Mouse (Mus musculus): ENCODE measurements around the gene Phtf2. TPM values are rescaled to one million over a fixed set of nuclear protein-coding genes. Genes with fewer than 3 reads are reported as not detected.
"Not testable (repeated sequence)": the region's sequence is repeated elsewhere in the genome, so short reads cannot be mapped to it uniquely, and the experiment has no call there.

The Phtf2 gene
- total RNA-seq, 4 experiments from 2014 or later, result 10.7 to 13.8 (median 11.3) TPM

DNA sequence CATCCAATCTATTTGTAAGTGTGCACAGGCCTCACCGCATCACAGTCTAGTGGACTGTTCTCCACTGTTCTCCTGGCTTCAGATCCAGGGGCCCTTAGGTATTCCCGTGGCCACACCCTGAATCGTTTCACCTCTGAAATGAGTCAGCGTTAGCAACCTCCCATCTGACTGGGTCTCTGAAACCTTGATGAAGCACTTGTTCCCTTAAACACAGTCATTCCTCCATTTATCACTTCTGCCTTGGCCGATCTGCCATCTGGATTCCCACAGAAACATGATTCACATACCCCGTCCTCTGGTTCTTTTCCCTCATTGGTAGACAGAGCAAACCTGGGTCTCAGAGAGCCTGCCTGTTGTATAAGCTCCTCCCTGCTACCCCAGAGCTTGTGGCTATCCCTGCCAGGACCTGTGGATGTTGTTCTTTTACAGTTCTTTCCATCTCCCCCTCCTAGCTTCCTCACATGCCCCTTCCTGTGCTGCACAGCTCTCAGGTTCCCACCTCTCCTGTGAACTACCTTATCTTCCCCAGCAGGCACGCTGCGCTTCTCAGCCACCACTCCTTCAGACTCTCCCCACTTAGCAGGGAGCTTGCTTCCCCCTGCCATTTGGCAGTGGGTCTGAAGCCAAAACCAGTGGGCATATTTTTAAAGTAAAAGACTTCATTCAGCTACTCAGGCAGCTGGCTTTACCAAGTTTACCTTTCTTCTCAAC, 103.5 kb downstream of the Phtf2 start:
- DNase-seq (ENCODE audit: low spot score in 2 of 2), result no peak

DNA sequence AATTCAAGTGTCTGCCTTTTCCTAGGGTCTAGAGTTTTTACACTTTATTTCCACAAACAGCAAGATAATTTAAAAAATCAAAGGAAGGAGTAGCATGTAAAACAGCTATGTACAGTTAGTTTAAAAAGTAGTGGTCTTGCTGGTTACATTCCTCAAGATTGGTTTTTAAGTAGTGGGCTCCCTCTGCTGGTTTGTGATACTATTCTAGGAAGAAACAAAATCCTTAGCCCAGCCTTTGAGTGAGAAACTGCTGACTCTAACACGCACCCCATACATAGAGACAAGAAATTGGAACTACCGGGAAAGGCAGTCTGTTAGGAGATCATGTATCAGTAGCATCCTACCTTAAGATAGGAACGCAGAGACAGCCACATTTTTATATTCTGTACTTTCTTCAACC, 108.6 kb downstream of the Phtf2 start:
- peak in 1 of 2 experiments; percentile 14 for DNase-seq (ENCODE audit: low spot score in 2 of 2)

DNA sequence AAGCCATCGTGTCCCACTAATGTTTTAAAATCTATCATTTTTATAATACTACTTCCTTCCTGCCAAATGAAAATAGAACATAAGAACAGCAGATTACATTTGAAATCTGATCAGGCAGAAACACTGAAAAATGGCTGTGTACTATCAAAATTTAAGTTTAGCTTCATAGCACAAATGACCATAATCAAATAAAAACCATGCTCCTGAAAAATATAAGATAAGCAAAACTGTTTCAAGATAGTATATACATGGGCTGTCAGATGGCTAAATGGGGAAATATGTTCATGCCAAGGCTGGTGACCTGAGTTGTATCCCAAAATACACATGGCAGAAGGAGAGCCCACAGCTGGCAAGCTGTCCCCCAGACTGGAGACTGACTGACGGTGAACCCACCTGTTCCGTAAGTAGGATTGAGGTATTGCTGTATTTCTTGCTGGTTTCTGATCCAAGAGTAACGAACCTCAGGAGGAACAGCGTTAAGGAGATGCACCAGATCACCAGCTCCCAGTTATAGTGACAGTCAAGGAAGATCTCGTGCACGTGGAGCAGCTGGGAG, 116.5 kb downstream of the Phtf2 start:
- DNase-seq (ENCODE audit: low spot score in 2 of 2), result no peak

DNA sequence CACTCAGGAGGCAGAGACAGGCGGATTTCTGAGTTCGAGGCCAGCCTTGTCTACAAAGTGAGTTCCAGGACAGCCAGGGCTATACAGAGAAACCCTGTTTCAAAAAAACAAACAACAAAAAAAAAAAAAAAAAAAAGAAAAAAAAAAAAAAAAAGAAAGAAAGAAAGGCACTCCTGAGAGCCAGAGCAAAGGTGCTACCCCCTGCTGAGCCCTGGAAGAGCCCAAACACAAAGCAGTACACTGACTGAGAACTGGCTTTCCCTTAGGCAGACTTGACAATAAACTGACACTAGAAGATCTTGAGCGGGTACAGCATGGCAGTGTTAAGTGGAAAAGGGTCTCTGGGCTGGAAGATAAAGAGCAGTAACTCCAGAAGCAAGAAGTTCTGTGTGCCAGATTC, 119.5 kb downstream of the Phtf2 start:
- not testable (repeated sequence) for DNase-seq (ENCODE audit: low spot score in 2 of 2)

DNA sequence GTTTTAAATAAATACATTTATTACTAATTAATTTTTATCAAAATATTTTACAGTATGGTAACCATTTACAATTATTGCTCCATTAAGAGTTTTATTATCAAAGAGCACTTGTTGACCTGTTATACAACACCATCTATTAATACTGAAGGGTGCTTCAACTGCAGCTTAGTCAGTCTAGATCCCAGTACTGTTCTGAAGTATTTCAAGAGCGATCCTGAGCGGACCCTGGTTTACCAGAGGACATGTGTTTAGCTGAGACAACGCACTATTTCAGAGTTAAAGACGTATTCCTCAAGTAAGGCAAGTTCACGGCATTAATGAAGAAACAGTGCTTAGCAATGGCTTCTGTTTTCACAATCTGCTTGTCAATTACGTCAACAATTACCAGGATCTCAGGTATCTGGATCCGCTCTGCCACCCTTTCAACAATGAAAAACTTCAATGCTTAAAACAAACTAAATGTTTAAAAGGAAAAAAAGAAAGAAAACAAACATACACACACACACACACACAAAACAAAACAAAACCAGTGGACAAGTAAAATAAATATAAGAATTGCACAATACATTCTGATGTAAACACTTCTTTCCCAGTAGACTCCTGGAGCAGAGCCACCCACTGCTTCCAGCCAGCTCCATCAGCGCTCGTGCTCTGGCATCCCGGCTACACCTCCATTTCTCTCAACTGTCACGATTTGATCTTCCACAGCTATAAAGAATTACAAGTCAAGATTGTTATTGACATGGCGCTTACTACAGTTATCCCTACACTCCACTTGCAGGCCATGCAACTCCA, 121.4 kb downstream of the Phtf2 start:
- DNase-seq (ENCODE audit: low spot score in 2 of 2), result no peak

- no peak for DNase-seq (ENCODE audit: low spot score in 2 of 2)
These were observed 122.2 kb downstream of the Phtf2 start for GRCm38 (mm10) chr5:20759771-20760170.

DNA sequence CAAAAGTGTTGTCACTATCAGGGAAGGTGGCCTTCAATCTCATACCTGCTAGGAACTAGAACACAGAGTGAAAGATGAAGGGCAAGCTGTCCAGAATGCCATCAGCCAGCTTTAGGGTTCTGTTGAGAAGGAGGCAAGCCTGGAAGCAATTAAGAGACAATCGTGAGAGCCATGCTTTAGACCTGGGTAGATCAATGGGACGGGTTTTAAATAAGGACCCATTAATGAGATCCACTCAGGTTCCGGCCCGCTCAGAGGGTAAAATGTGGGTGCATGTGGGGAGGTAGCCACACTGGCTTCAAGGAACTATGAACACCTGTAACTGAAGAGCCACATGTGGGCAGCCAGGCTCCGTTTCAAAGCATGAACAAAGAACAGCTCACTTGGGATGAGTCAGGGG, 128.0 kb downstream of the Phtf2 start:
- no peak for DNase-seq (ENCODE audit: low spot score in 2 of 2)

GRCm38 (mm10) chr5:20753096-20753495, 128.8 kb downstream of the Phtf2 start:
- no peak for DNase-seq (ENCODE audit: low spot score in 2 of 2)

DNA sequence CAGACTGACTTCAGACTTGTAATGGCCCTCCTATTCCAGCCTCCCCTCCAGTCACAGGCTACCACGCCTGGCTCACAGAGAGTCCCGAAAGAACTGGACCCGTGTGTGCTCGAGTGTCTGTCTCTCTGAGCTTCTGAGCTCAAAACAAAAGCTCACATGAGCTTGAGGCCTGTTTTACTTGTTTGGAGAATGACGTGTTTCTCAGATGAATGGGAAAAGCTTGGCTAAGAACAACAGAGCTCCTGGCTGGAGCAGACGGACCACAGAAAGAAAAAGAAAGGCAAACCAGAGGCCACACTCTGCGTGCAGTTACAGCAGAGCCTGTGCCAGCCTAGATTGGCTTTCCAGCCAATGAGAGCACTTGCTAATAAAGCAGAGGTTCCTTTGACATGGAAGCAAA, 130.2 kb downstream of the Phtf2 start:
- no peak for DNase-seq (ENCODE audit: low spot score in 2 of 2)

DNA sequence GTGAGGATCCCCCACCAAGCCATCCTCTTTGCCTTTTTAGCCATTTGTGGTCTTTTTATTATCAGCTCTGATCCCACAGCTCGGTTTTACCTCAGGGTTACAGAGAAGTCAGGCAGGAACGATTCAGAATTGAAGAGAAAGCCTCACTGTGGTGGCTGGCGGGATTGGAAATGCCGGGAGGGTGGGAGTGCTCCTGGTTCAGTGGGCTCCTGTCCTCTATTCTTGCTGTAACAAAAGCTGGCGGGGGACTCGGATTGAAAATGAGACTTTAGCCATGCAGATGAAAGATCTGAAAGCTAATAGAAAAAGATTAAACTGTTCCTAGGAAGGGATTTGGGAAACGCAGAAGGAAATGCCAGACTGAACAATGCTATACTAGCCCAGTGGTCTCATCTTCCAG, 130.9 kb downstream of the Phtf2 start:
- DNase-seq (ENCODE audit: low spot score in 2 of 2), result no peak

- no peak for DNase-seq (ENCODE audit: low spot score in 2 of 2)
These were observed 132.4 kb downstream of the Phtf2 start for GRCm38 (mm10) chr5:20749535-20749934.

- DNase-seq (ENCODE audit: low spot score in 2 of 2), result no peak
These were observed 133.1 kb downstream of the Phtf2 start for GRCm38 (mm10) chr5:20748856-20749255.

DNA sequence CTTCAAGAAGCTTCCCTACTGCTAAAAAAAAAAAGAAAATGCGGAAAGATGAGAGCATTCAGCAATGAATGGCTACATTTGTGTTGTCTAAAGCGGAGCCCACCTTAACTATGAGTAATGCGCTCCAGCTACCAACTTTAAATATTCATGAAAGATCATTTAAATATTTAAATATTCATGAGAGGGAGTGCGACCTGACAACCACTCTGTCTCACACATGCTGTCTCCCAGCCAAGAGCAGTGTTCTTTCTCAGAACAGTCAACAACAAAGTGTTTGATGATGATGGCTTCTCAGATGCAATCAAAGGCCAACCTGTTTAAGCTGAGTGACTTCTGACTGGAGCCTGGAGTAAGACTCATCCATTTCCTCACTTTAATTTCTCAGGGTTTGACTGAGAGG, 133.8 kb downstream of the Phtf2 start:
- DNase-seq (ENCODE audit: low spot score in 2 of 2), result no peak

DNA sequence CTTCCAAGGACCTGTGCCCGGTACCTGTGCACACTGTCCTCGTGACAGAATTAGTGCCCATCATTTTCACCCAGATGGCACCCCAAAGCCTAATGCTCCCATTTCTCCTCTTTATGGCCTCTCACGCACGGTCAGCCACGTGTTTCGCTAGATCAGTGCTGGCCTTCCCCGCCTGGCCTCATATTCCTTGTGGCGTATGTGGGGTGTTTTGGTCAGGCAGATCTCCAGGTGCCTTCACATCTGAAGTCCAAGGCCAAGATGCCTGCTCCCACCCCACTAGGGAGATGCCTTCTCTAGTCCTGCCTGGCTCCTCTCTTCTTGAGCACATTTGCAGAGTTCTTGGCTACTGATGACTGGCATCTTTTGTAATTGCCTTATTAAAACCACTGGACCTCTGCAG, 140.0 kb downstream of the Phtf2 start:
- no peak for DNase-seq (ENCODE audit: low spot score in 2 of 2)

DNA sequence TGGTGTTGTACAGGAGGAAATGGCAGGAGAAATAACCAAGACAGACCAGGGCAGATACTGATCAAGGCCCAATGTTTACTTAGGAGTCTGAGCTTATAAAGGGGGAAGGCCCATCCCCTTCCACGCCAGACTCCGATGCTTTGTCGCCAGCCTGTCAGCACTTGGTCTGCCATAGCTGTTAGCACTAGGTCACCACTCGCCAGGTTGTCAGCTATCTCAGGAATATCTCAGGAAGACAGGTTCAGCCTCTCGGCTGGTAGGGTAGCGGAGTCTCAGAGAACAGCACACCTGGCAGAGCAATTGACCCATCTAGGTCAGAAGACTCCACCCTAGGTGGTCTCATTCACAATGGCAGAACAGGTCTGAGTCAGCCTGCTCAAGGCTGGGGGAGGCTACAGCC, 140.7 kb downstream of the Phtf2 start:
- DNase-seq (ENCODE audit: low spot score in 2 of 2), result no peak

DNA sequence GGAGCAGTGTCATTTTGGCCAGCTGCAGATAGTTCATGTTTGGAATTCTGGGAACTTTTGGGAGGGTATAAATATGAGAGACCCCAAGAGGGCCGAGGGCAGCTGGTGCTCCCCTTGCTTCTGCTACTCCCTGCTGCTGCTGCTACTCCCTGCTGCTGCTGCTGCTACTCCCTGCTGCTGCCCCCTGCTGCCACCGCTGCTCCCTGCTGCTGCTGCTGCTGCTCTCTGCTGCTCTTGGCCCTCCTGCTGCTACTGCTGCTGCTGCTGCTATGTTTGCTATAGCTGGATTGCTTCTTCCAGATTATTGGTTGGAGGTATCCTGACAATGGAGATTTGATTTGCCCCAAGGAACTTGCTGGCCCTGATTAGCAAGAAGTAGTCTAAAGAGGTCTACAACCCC, 143.1 kb downstream of the Phtf2 start:
- no peak for DNase-seq (ENCODE audit: low spot score in 2 of 2)

DNA sequence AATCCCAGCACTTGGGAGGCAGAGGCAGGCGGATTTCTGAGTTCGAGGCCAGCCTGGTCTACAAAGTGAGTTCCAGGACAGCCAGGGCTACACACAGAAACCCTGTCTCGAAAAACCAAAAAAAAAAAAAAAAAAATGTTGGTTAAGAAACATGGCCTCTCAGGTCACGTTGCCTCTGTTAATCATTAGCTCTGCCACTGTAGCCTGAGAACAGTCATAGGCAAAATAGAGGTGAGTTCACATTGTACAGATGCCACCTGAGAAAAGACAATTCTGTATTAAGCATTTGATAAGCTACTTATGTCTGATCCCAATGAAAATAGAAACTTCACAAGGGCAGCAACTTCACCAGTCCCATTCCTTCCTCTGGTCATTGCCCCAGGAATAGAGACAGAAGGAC, 158.7 kb downstream of the Phtf2 start:
- DNase-seq (ENCODE audit: low spot score in 2 of 2), result not testable (repeated sequence)

DNA sequence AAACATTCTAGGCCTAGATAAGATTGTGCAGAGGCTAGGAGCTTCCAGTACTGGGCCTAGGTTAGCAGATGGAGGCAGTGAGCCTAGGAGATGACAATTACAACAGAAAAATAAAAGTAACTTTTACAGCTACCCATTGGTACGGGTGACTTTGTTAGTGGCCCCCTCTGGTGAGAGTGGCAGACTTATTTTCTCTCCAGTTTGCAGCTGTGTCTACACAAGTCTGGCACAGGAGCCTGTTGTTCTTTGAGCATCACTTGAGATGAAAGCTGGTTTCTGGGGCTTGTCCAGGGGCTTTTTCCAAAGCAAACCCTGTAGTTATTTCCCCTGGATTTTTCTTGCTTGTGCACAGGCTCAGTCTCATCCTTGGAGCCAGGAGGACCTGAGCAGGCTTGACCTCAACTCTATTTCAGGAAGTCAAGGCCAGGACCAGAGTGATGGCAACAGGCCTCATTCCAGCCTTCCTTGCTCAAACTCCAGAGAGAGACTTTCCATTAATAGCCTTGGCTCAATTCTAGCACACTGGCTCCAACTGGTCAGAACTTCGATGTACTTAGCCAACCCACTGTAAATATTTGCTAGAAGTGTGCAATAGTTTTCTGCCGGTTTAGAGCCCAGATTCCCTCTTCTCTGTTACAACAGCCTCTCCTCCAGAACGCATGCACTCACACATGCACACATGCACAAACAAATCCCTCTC, 161.6 kb downstream of the Phtf2 start:
- DNase-seq (ENCODE audit: low spot score in 2 of 2), result no peak

DNA sequence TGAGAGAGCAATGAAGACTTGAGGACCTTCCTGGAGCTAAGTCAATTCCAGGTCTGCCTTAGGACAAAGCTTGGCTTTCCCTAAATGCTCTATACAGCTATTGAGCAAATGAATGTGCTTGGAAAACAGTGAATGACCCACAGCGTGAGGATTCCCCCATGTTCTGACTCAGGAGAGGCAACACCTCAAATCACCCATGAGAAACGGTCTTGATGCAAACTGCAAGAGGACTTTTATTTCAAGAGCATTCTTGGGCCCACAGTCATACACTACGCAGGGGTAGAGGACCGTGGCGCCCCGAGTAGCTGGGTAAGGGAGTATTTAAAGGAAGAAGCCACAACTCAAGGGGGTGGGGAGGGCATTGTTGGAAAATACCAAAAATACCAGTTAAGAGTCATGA, 165.9 kb downstream of the Phtf2 start:
- not testable (repeated sequence) for DNase-seq (ENCODE audit: low spot score in 2 of 2)

DNA sequence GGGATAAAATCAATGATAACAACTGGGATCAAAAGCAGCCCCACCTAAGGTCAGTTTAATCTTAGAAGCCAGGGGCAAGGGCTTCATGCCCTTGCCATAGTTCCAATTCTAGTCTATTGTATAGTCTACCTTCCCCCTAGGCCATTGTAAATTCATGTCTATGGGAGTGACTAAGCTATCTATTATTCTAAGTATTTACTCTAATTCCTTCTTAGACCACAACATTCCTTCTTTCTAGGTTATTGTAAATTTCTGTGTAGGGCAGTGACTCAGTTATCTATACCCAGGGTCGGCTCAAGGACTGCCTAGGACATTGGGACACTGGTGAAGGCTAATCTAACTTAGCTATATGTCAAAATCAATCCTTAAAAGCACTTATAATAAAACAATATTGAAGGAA, 167.3 kb downstream of the Phtf2 start:
- not testable (repeated sequence) for DNase-seq (ENCODE audit: low spot score in 2 of 2)

DNA sequence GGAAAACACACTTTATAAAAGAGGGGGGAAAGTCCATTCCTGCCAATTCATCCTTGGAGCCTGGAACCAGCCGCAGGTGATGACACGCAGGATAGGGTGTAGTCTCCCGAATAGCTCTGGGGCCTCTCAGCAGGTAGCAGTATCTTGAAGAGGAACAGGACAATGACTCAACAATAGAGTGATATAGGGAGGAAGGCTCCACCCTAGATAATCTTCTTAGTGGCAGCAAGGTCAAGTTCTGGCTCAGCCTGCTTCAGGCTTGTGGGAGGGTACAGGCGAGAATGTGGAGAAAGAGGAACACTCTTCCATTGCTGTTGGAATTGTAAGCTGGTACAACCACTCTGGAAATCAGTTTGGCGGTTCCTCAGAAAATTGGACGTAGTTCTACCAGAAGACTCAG, 171.1 kb downstream of the Phtf2 start:
- not testable (repeated sequence) for DNase-seq (ENCODE audit: low spot score in 2 of 2)
